Mouse (Mus musculus): Measurements from ENCODE around the gene Adam17. TPM values are rescaled to one million over a fixed set of nuclear protein-coding genes. Genes with fewer than 3 reads are reported as not detected.

Gene Adam17
- polyA plus RNA-seq, 1 experiment from 2014 or later: 46.1 TPM

GRCm38 (mm10) chr12:21298856-21299255 lies 74.6 kb downstream of the Adam17 start:
- no peak overlapping the region for H3K27ac ChIP-seq (replicated peaks; ENCODE audit: low read depth, low read length)
- H3K4me2 ChIP-seq (ENCODE audit: low read depth, low read length): no peak overlapping the region
- H3K9me3 ChIP-seq (replicated peaks; ENCODE audit: control insufficient read depth, low read length): no peaks in the 10 kb centered on the region
- ATAC-seq (replicated peaks; ENCODE audit: insufficient number of reproducible peaks, low FRiP score, low TSS enrichment, low read depth) (no peak), DNase-seq (ENCODE audit: low spot score) (no peak)
- no peaks in the 10 kb centered on the region for H3K4me1 ChIP-seq (ENCODE audit: control insufficient read depth, insufficient read depth, low read length)
- 92% methylated on average over 11 of the region's 11 CpGs for WGBS
- peaks cover 8% of the 10 kb centered on the region for H3K36me3 ChIP-seq (replicated peaks; ENCODE audit: control insufficient read depth, insufficient read depth, low read depth, low read length)
- H3K27me3 ChIP-seq (ENCODE audit: control insufficient read depth, insufficient read depth, low read length): no peaks in the 10 kb centered on the region
- H3K9ac ChIP-seq (replicated peaks; ENCODE audit: low read length): no peak overlapping the region
- H3K4me3 ChIP-seq (ENCODE audit: low read depth, low read length): no peak overlapping the region

GRCm38 (mm10) chr12:21289651-21290050 lies 83.8 kb downstream of the Adam17 start:
- Histone ChIP-seq H3K9me3 (replicated peaks; ENCODE audit: control insufficient read depth, low read length) (no peaks in the 10 kb centered on the region), H3K36me3 (replicated peaks; ENCODE audit: control insufficient read depth, insufficient read depth, low read depth, low read length) (no peaks in the 10 kb centered on the region; the same call in 1 of the 2 replicates), H3K4me3 (ENCODE audit: low read depth, low read length) (no peak overlapping the region), H3K9ac (replicated peaks; ENCODE audit: low read length) (no peak overlapping the region), H3K27me3 (ENCODE audit: control insufficient read depth, insufficient read depth, low read length) (no peaks in the 10 kb centered on the region), H3K27ac (replicated peaks; ENCODE audit: low read depth, low read length) (no peak overlapping the region), H3K4me2 (ENCODE audit: low read depth, low read length) (no peak overlapping the region), H3K4me1 (ENCODE audit: control insufficient read depth, insufficient read depth, low read length) (no peaks in the 10 kb centered on the region)
- ATAC-seq (replicated peaks; ENCODE audit: insufficient number of reproducible peaks, low FRiP score, low TSS enrichment, low read depth) (no peak), DNase-seq (ENCODE audit: low spot score) (no peak)
- 89% methylated on average over 6 of the region's 6 CpGs for WGBS

GRCm38 (mm10) chr12:21288716-21289395 lies 84.6 kb downstream of the Adam17 start:
- H3K9ac ChIP-seq (replicated peaks; ENCODE audit: low read length): no peak overlapping the region
- DNase-seq (ENCODE audit: low spot score) (no peak), ATAC-seq (replicated peaks; ENCODE audit: insufficient number of reproducible peaks, low FRiP score, low TSS enrichment, low read depth) (no peak)
- WGBS: 96% methylated on average over 3 of the region's 3 CpGs
- H3K4me2 ChIP-seq (ENCODE audit: low read depth, low read length): no peak overlapping the region
- no peaks in the 10 kb centered on the region for H3K4me1 ChIP-seq (ENCODE audit: control insufficient read depth, insufficient read depth, low read length)
- H3K27me3 ChIP-seq (ENCODE audit: control insufficient read depth, insufficient read depth, low read length): no peaks in the 10 kb centered on the region
- no peaks in the 10 kb centered on the region; the same call in 1 of the 2 replicates for H3K36me3 ChIP-seq (replicated peaks; ENCODE audit: control insufficient read depth, insufficient read depth, low read depth, low read length)
- H3K4me3 ChIP-seq (ENCODE audit: low read depth, low read length): no peak overlapping the region
- no peak overlapping the region for H3K27ac ChIP-seq (replicated peaks; ENCODE audit: low read depth, low read length)
- no peaks in the 10 kb centered on the region for H3K9me3 ChIP-seq (replicated peaks; ENCODE audit: control insufficient read depth, low read length)

- 37% methylated on average over 18 of the region's 18 CpGs for WGBS
- H3K4me3 ChIP-seq (ENCODE audit: low read depth, low read length): peak overlapping the region; percentile 61
- H3K27me3 ChIP-seq (ENCODE audit: control insufficient read depth, insufficient read depth, low read length): no peaks in the 10 kb centered on the region
- H3K27ac ChIP-seq (replicated peaks; ENCODE audit: low read depth, low read length): peak overlapping the region; percentile 57
- no peaks in the 10 kb centered on the region for H3K36me3 ChIP-seq (replicated peaks; ENCODE audit: control insufficient read depth, insufficient read depth, low read depth, low read length)
- H3K9me3 ChIP-seq (replicated peaks; ENCODE audit: control insufficient read depth, low read length): no peaks in the 10 kb centered on the region
- DNase-seq (ENCODE audit: low spot score) (peak; percentile 21), ATAC-seq (replicated peaks; ENCODE audit: insufficient number of reproducible peaks, low FRiP score, low TSS enrichment, low read depth) (no peak)
- peak overlapping the region; percentile 73 for H3K9ac ChIP-seq (replicated peaks; ENCODE audit: low read length)
- no peaks in the 10 kb centered on the region for H3K4me1 ChIP-seq (ENCODE audit: control insufficient read depth, insufficient read depth, low read length)
- peak overlapping the region; percentile 47 for H3K4me2 ChIP-seq (ENCODE audit: low read depth, low read length)
Observed at GRCm38 (mm10) chr12:21286712-21287650, 86.5 kb downstream of the Adam17 start.

GRCm38 (mm10) chr12:21286243-21286622 lies 87.2 kb downstream of the Adam17 start, which contains the start of gene Itgb1bp1:
Itgb1bp1 (minus strand) TSS chr12:21286284.
- Histone ChIP-seq H3K36me3 (replicated peaks; ENCODE audit: control insufficient read depth, insufficient read depth, low read depth, low read length) (no peaks in the 10 kb centered on the region), H3K9ac (replicated peaks; ENCODE audit: low read length) (peak within 1 kb of the TSS; percentile 81), H3K4me1 (ENCODE audit: control insufficient read depth, insufficient read depth, low read length) (no peaks in the 10 kb centered on the region), H3K27ac (replicated peaks; ENCODE audit: low read depth, low read length) (peak within 1 kb of the TSS; percentile 57), H3K9me3 (replicated peaks; ENCODE audit: control insufficient read depth, low read length) (no peaks in the 10 kb centered on the region), H3K4me2 (ENCODE audit: low read depth, low read length) (peak within 1 kb of the TSS; percentile 47), H3K27me3 (ENCODE audit: control insufficient read depth, insufficient read depth, low read length) (no peaks in the 10 kb centered on the region), H3K4me3 (ENCODE audit: low read depth, low read length) (peak within 1 kb of the TSS; percentile 61)
- DNase-seq (ENCODE audit: low spot score) (peak; percentile 99), ATAC-seq (replicated peaks; ENCODE audit: insufficient number of reproducible peaks, low FRiP score, low TSS enrichment, low read depth) (no peak)
- under 1% methylated on average over 26 of the region's 28 CpGs for WGBS

GRCm38 (mm10) chr12:21285508-21286242 lies 87.8 kb downstream of the Adam17 start:
- 0% methylated on average over 45 of the region's 47 CpGs for WGBS
- no peaks in the 10 kb centered on the region for H3K4me1 ChIP-seq (ENCODE audit: control insufficient read depth, insufficient read depth, low read length)
- H3K27me3 ChIP-seq (ENCODE audit: control insufficient read depth, insufficient read depth, low read length): no peaks in the 10 kb centered on the region
- peak overlapping the region; percentile 47 for H3K4me2 ChIP-seq (ENCODE audit: low read depth, low read length)
- H3K36me3 ChIP-seq (replicated peaks; ENCODE audit: control insufficient read depth, insufficient read depth, low read depth, low read length): no peaks in the 10 kb centered on the region
- H3K4me3 ChIP-seq (ENCODE audit: low read depth, low read length): peak overlapping the region; percentile 61
- peak; percentile 98 for ATAC-seq (replicated peaks; ENCODE audit: insufficient number of reproducible peaks, low FRiP score, low TSS enrichment, low read depth)
- DNase-seq (ENCODE audit: low spot score): peak; percentile 49
- peak overlapping the region; percentile 81 for H3K9ac ChIP-seq (replicated peaks; ENCODE audit: low read length)
- H3K9me3 ChIP-seq (replicated peaks; ENCODE audit: control insufficient read depth, low read length): no peaks in the 10 kb centered on the region
- no peak overlapping the region; the same call in 1 of the 2 replicates for H3K27ac ChIP-seq (replicated peaks; ENCODE audit: low read depth, low read length)

- H3K27me3 ChIP-seq (ENCODE audit: control insufficient read depth, insufficient read depth, low read length): no peaks in the 10 kb centered on the region
- H3K4me2 ChIP-seq (ENCODE audit: low read depth, low read length): peak within 1 kb of the TSS; percentile 47
- H3K9ac ChIP-seq (replicated peaks; ENCODE audit: low read length): peak within 1 kb of the TSS; percentile 81
- no peaks in the 10 kb centered on the region for H3K36me3 ChIP-seq (replicated peaks; ENCODE audit: control insufficient read depth, insufficient read depth, low read depth, low read length)
- peak within 1 kb of the TSS; percentile 61 for H3K4me3 ChIP-seq (ENCODE audit: low read depth, low read length)
- peak within 1 kb of the TSS; percentile 57; the same call in 1 of the 2 replicates for H3K27ac ChIP-seq (replicated peaks; ENCODE audit: low read depth, low read length)
- H3K9me3 ChIP-seq (replicated peaks; ENCODE audit: control insufficient read depth, low read length): no peaks in the 10 kb centered on the region
- no peaks in the 10 kb centered on the region for H3K4me1 ChIP-seq (ENCODE audit: control insufficient read depth, insufficient read depth, low read length)
- DNase-seq (ENCODE audit: low spot score): no peak
- no peak for ATAC-seq (replicated peaks; ENCODE audit: insufficient number of reproducible peaks, low FRiP score, low TSS enrichment, low read depth)
- WGBS: 57% methylated on average over 11 of the region's 11 CpGs
Observed at GRCm38 (mm10) chr12:21284761-21285441, 88.5 kb downstream of the Adam17 start, which contains the start of gene Cpsf3. Cpsf3 (plus strand) TSS chr12:21285391.

Measured in embryonic facial prominence, embryonic 11.5 days (tissue).